Mouse (Mus musculus) MEL (cell line): ENCODE data around the gene Rnf220. TPM values are rescaled to one million over a fixed set of nuclear protein-coding genes. Genes with fewer than 3 reads are reported as not detected.

Source experiments
- DNase-seq: peaks from one replicate; pipeline ENCODE4 v3.0.0; 2011; ENCODE audit warnings: low read depth, low spot score
- H3K27ac ChIP-seq: 2 replicates; pipeline ENCODE4 v1.5.1; 2012; ENCODE audit warnings: low read depth, mild to moderate bottlenecking, control low read depth, low read length, moderate library complexity; ENCODE audit not compliant: control insufficient read depth
- H3K27me3 ChIP-seq, 2 experiments: fragments of 150-350 bp in 1 of 2; sonication (generic) in 1 of 2; 2 replicates each; pipeline ENCODE4 v1.6.1; 2012; ENCODE audit warnings: low read length in 2 of 2, mild to moderate bottlenecking in 2 of 2, improper control_type of control experiment in 1 of 2, moderate library complexity in 1 of 2; ENCODE audit not compliant: insufficient read depth in 2 of 2, control insufficient read depth in 1 of 2
- H3K36me3 ChIP-seq, 2 experiments: 2 replicates each; pipeline ENCODE4 v1.6.1; 2012 to 2014; ENCODE audit warnings: low read length in 2 of 2, improper control_type of control experiment in 1 of 2, inconsistent platforms in 1 of 2, mild to moderate bottlenecking in 1 of 2; ENCODE audit not compliant: insufficient read depth in 2 of 2, control insufficient read depth in 1 of 2
- H3K4me1 ChIP-seq, 2 experiments: fragments of 150-350 bp in 1 of 2; sonication (generic) in 1 of 2; 2 replicates each; pipeline ENCODE4 v1.6.1; 2012; ENCODE audit warnings: low read length in 2 of 2, improper control_type of control experiment in 1 of 2, mild to moderate bottlenecking in 1 of 2; ENCODE audit not compliant: insufficient read depth in 2 of 2, control insufficient read depth in 1 of 2
- H3K4me3 ChIP-seq, 2 experiments: fragments of 150-350 bp in 1 of 2; sonication (generic) in 1 of 2; 2 replicates each; pipeline ENCODE4 v1.5.1; 2012; ENCODE audit warnings: low read depth in 2 of 2, low read length in 2 of 2, mild to moderate bottlenecking in 2 of 2, moderate library complexity in 2 of 2, control low read depth in 1 of 2, improper control_type of control experiment in 1 of 2; ENCODE audit not compliant: control insufficient read depth in 1 of 2, insufficient read depth in 1 of 2
- H3K79me2 ChIP-seq: 2 replicates; pipeline ENCODE4 v1.6.1; 2012; ENCODE audit warnings: mild to moderate bottlenecking, low read length, moderate library complexity; ENCODE audit not compliant: control insufficient read depth, poor library complexity, insufficient read depth
- H3K9ac ChIP-seq: 2 replicates; pipeline ENCODE4 v1.6.1; 2012; ENCODE audit warnings: low read depth, mild to moderate bottlenecking, control low read depth, low read length, moderate library complexity; ENCODE audit not compliant: control insufficient read depth, poor library complexity, severe bottlenecking
- H3K9me3 ChIP-seq: fragments of 150-350 bp; sonication (generic); replicated peaks from 2 replicates; pipeline ENCODE4 v1.6.1; 2012; ENCODE audit warnings: mild to moderate bottlenecking, low read length, improper control_type of control experiment, moderate library complexity; ENCODE audit not compliant: insufficient read depth
- CHD1 ChIP-seq: IDR thresholded peaks from 2 replicates; pipeline ENCODE4 v1.6.1; 2012; ENCODE audit warnings: low read depth, mild to moderate bottlenecking, inconsistent platforms, low read length, improper control_type of control experiment
- CHD2 ChIP-seq: IDR thresholded peaks from 2 replicates; pipeline ENCODE4 v1.6.1; 2011; ENCODE audit warnings: low read length, improper control_type of control experiment
- CTCF ChIP-seq, 3 experiments: IDR thresholded peaks in 2 of 3; conservative IDR thresholded peaks in 1 of 3; 2 replicates each; pipeline ENCODE4 v1.5.1; 2011 to 2012; ENCODE audit warnings: low read length in 3 of 3, low read depth in 2 of 3, mild to moderate bottlenecking in 2 of 3, improper control_type of control experiment in 1 of 3, inconsistent platforms in 1 of 3, mixed read lengths in 1 of 3, moderate library complexity in 1 of 3; ENCODE audit not compliant: control insufficient read depth in 1 of 3, insufficient read depth in 1 of 3, poor library complexity in 1 of 3, severe bottlenecking in 1 of 3
- EP300 ChIP-seq, 2 experiments: IDR thresholded peaks; 2 replicates each; pipeline ENCODE4 v1.6.1; 2011; ENCODE audit warnings: improper control_type of control experiment in 2 of 2, low read length in 2 of 2, low read depth in 1 of 2, mild to moderate bottlenecking in 1 of 2
- ETS1 ChIP-seq: IDR thresholded peaks from 2 replicates; pipeline ENCODE4 v1.6.1; 2012; ENCODE audit warnings: low read depth, mild to moderate bottlenecking, inconsistent platforms, low read length, improper control_type of control experiment, moderate library complexity
- GABPA ChIP-seq: IDR thresholded peaks from 2 replicates; pipeline ENCODE4 v1.6.1; 2012; ENCODE audit warnings: low read depth, mild to moderate bottlenecking, inconsistent platforms, low read length, improper control_type of control experiment, moderate library complexity
- GATA1 ChIP-seq: IDR thresholded peaks from 2 replicates; pipeline ENCODE4 v1.6.1; 2011; ENCODE audit warnings: low read depth, low read length, improper control_type of control experiment
- HCFC1 ChIP-seq: IDR thresholded peaks from 2 replicates; pipeline ENCODE4 v1.6.1; 2012; ENCODE audit warnings: low read depth, mild to moderate bottlenecking, inconsistent platforms, low read length, improper control_type of control experiment, moderate library complexity
- JUND ChIP-seq: IDR thresholded peaks from 2 replicates; pipeline ENCODE4 v1.6.1; 2011; ENCODE audit warnings: low read depth, mild to moderate bottlenecking, improper control_type of control experiment, low read length
- MAX ChIP-seq: IDR thresholded peaks from 2 replicates; pipeline ENCODE4 v1.6.1; 2011; ENCODE audit warnings: low read length, improper control_type of control experiment
- MAZ ChIP-seq: IDR thresholded peaks from 2 replicates; pipeline ENCODE4 v1.6.1; 2012; ENCODE audit warnings: low read depth, mild to moderate bottlenecking, inconsistent platforms, low read length, improper control_type of control experiment
- MEF2A ChIP-seq: IDR thresholded peaks from 2 replicates; pipeline ENCODE4 v1.6.1; 2014; ENCODE audit warnings: low read depth, mild to moderate bottlenecking, inconsistent platforms, low read length, improper control_type of control experiment; ENCODE audit not compliant: poor library complexity, insufficient replicate concordance, severe bottlenecking; ENCODE audit errors: extremely low read depth
- NELFE ChIP-seq: IDR thresholded peaks from 2 replicates; pipeline ENCODE4 v1.6.1; 2011; ENCODE audit warnings: low read depth, low read length, improper control_type of control experiment
- POLR2A ChIP-seq, 2 experiments: IDR thresholded peaks; 2 replicates each; pipeline ENCODE4 v1.6.1; 2011 to 2012; ENCODE audit warnings: low read length in 2 of 2, mild to moderate bottlenecking in 2 of 2, control low read depth in 1 of 2, improper control_type of control experiment in 1 of 2, low read depth in 1 of 2, moderate library complexity in 1 of 2; ENCODE audit not compliant: control insufficient read depth in 1 of 2, insufficient read depth in 1 of 2, poor library complexity in 1 of 2
- POLR2AphosphoS5 ChIP-seq: IDR thresholded peaks from 2 replicates; pipeline ENCODE4 v1.6.1; 2012; ENCODE audit warnings: low read depth, borderline replicate concordance, mild to moderate bottlenecking, inconsistent platforms, low read length, moderate library complexity, mixed read lengths
- SIN3A ChIP-seq: IDR thresholded peaks from 2 replicates; pipeline ENCODE4 v1.6.1; 2012; ENCODE audit warnings: low read length, improper control_type of control experiment, inconsistent platforms
- TBP ChIP-seq: IDR thresholded peaks from 2 replicates; pipeline ENCODE4 v1.8.0; 2011; ENCODE audit warnings: low read depth, low read length, improper control_type of control experiment
- TCF12 ChIP-seq: IDR thresholded peaks from 2 replicates; pipeline ENCODE4 v1.6.1; 2014; ENCODE audit warnings: low read depth, mild to moderate bottlenecking, inconsistent platforms, low read length, improper control_type of control experiment, moderate library complexity
- UBTF ChIP-seq: IDR thresholded peaks from 2 replicates; pipeline ENCODE4 v1.6.1; 2012; ENCODE audit warnings: low read depth, mild to moderate bottlenecking, inconsistent platforms, low read length, improper control_type of control experiment, moderate library complexity, borderline replicate concordance; ENCODE audit not compliant: insufficient read depth
- USF2 ChIP-seq, 2 experiments: IDR thresholded peaks; 2 replicates each; pipeline ENCODE4 v1.6.1; 2011 to 2012; ENCODE audit warnings: improper control_type of control experiment in 2 of 2, low read length in 2 of 2, borderline replicate concordance in 1 of 2, inconsistent platforms in 1 of 2, low read depth in 1 of 2, mild to moderate bottlenecking in 1 of 2; ENCODE audit not compliant: insufficient read depth in 1 of 2
- ZC3H11A ChIP-seq: IDR thresholded peaks from 2 replicates; pipeline ENCODE4 v1.6.1; 2012; ENCODE audit warnings: low read depth, mild to moderate bottlenecking, inconsistent platforms, low read length, improper control_type of control experiment
- ZKSCAN1 ChIP-seq: IDR thresholded peaks from 2 replicates; pipeline ENCODE4 v1.6.1; 2012; ENCODE audit warnings: low read depth, mild to moderate bottlenecking, inconsistent platforms, low read length, improper control_type of control experiment, moderate library complexity
- ZMIZ1 ChIP-seq: IDR thresholded peaks from 2 replicates; pipeline ENCODE4 v1.6.1; 2012; ENCODE audit warnings: low read depth, mild to moderate bottlenecking, inconsistent platforms, low read length, improper control_type of control experiment, moderate library complexity
- ZNF384 ChIP-seq: IDR thresholded peaks from 2 replicates; pipeline ENCODE4 v1.6.1; 2012; ENCODE audit warnings: low read depth, mild to moderate bottlenecking, inconsistent platforms, low read length, improper control_type of control experiment
- polyA plus RNA-seq, 2 experiments: library from polyadenylated mRNA; stranded (reverse) in 1 of 2; unstranded in 1 of 2; fragments of >175 nt in 1 of 2; fragments of >200 nt in 1 of 2; gene quantifications; 2 replicates each; pipeline versions ENCODE4 v1.2.1 to v1.2.4; 2012; ENCODE audit warnings: low replicate concordance in 2 of 2, low read depth in 1 of 2; ENCODE audit not compliant: insufficient read length in 2 of 2, insufficient read depth in 1 of 2, missing spikeins in 1 of 2
- total RNA-seq: library from RNA; depleted of rRNA; stranded (reverse); fragments of 300-350 nt; gene quantifications from 2 replicates; pipeline ENCODE4 v1.2.3, GENCODE M21; 2012

Gene Rnf220
- total and polyA plus RNA-seq, 3 experiments = 121 to 201 TPM; not detected in 1

DNA sequence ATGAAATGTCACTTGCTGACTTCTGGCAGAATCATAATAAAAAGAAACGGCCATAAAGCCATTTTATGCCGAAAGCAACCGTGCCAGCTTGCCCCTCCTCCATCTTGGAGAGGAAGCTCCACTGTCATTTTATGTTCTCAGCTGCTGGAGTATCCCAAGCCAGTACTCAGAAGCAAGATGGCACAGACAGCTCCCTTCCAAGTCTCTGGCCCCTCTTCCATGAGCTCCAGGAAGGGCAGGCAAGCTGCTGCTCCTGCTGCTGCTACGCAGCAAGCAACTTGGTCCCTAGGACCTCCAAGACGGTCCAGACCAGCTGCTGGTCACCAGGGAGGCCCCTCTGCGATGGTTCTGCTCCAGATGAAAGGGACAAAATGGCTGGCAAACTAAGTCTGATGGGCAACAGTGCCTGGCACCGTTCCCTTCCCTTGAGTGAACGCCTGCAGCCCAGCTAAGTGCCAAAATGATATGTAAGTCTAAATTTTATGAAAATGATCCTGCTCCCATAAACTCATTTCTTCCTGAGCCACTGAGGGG is 216.4 kb downstream of the Rnf220 start:
- Histone ChIP-seq H3K9me3 (no peaks in the 10 kb centered on the region), H3K4me3 (no peak overlapping the region), H3K9ac (no peak overlapping the region), H3K27me3 (no peaks in the 10 kb centered on the region), H3K4me1 (no peaks in the 10 kb centered on the region), H3K27ac (no peak overlapping the region), H3K36me3 (peaks cover 0 to 7% of the 10 kb centered on the region in 2 experiments; a peak in 1 of 4 replicates), H3K79me2 (no peaks in the 10 kb centered on the region)
- DNase-seq = no peak
- TF ChIP-seq ZNF384 = no peak
- no peak for TF ChIP-seq USF2 (IDR thresholded peaks at IDR 0.05; ENCODE audit: borderline replicate concordance in 1 of 2, insufficient read depth in 1 of 2, low read depth in 1 of 2, low read length in 2 of 2)
- no peak for TF ChIP-seq ETS1
- TF ChIP-seq GABPA = no peak
- TF ChIP-seq CHD2 = no peak
- no peak for TF ChIP-seq CTCF (IDR thresholded peaks at IDR 0.05 in 2 of 3, conservative IDR thresholded peaks at IDR 0.05 in 1 of 3; ENCODE audit: control insufficient read depth in 1 of 3, insufficient read depth in 1 of 3, low read depth in 2 of 3, low read length in 3 of 3, poor library complexity in 1 of 3, severe bottlenecking in 1 of 3)
- no peak for TF ChIP-seq EP300 (IDR thresholded peaks at IDR 0.05; ENCODE audit: low read depth in 1 of 2, low read length in 2 of 2)
- TF ChIP-seq TBP = no peak
- TF ChIP-seq HCFC1 = no peak
- TF ChIP-seq ZKSCAN1 = no peak
- no peak for TF ChIP-seq POLR2A (IDR thresholded peaks at IDR 0.05; ENCODE audit: control insufficient read depth in 1 of 2, insufficient read depth in 1 of 2, low read depth in 1 of 2, low read length in 2 of 2, poor library complexity in 1 of 2)

DNA sequence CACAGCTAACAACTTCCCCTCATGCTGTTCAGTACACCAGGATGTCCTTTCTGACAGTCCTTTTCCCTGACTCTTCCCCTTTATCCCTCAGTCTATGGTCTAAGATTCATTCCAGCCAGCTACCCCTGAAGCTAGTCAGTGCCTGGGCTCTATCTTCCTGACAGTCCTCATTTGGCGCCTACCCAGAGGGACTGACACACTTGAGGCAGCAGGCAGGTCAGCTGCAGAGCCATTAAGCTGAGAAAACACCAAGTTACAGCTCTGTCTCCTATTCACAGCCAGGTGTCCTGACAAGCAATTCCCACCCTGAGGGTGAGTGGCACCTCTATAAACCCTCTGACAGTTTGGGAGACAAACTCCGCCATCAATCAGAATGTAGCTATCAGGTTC is 217.6 kb downstream of the Rnf220 start:
- TF ChIP-seq CHD1 (no peak), ZKSCAN1 (no peak), MEF2A (no peak), GABPA (no peak), USF2 (IDR thresholded peaks at IDR 0.05; ENCODE audit: borderline replicate concordance in 1 of 2, insufficient read depth in 1 of 2, low read depth in 1 of 2, low read length in 2 of 2) (no peak), UBTF (no peak), POLR2AphosphoS5 (no peak), ZMIZ1 (no peak), GATA1 (no peak), JUND (no peak), ZC3H11A (no peak), MAX (no peak), SIN3A (no peak), TBP (no peak), ETS1 (no peak), TCF12 (no peak), MAZ (no peak), EP300 (IDR thresholded peaks at IDR 0.05; ENCODE audit: low read depth in 1 of 2, low read length in 2 of 2) (no peak), NELFE (no peak)
- no peaks in the 10 kb centered on the region for H3K9me3 ChIP-seq

More for the DNA sequence above, 217.6 kb downstream of the Rnf220 start:
- peaks cover 0 to 10% of the 10 kb centered on the region in 2 experiments; a peak in 2 of 4 replicates for H3K36me3 ChIP-seq
- H3K4me1 ChIP-seq = no peaks in the 10 kb centered on the region
- H3K4me3 ChIP-seq = no peak overlapping the region
- no peak for DNase-seq
- no peak overlapping the region for H3K27ac ChIP-seq
- H3K9ac ChIP-seq = no peak overlapping the region
- no peaks in the 10 kb centered on the region for H3K79me2 ChIP-seq
- H3K27me3 ChIP-seq = no peaks in the 10 kb centered on the region
